Mouse (Mus musculus) liver, embryonic 14.5 days (tissue): ENCODE measurements around the gene Nsrp1. TPM values are rescaled to one million over a fixed set of nuclear protein-coding genes. Genes with fewer than 3 reads are reported as not detected.
"Not testable (repeated sequence)": the region's sequence is repeated elsewhere in the genome, so short reads cannot be mapped to it uniquely, and the experiment has no call there.

Experiments
- ATAC-seq: fragments of 200-750 bp; cut with Nextera tagmentation; 2 replicates; pipeline ENCODE4 v1.8.0; 2017; ENCODE audit warnings: moderate number of reproducible peaks, mild to moderate bottlenecking, moderate library complexity; ENCODE audit not compliant: insufficient read depth
- DNase-seq, 3 experiments: peaks; one replicate each; pipeline ENCODE4 v3.0.0-alpha.2; 2012 to 2013; ENCODE audit warnings: low read depth in 3 of 3, low spot score in 3 of 3
- H3K27ac ChIP-seq: fragments of 300-500 bp; sonication (generic); 2 replicates; pipeline ENCODE4 v1.5.1; 2014; ENCODE audit warnings: moderate library complexity, mild to moderate bottlenecking, control low read depth, inconsistent platforms
- H3K27me3 ChIP-seq: fragments of 300-500 bp; sonication (generic); 2 replicates; pipeline ENCODE4 v1.6.1; 2014; ENCODE audit warnings: mild to moderate bottlenecking, low read length, moderate library complexity; ENCODE audit not compliant: control insufficient read depth, insufficient read depth
- H3K36me3 ChIP-seq: fragments of 300-500 bp; sonication (generic); replicated peaks from 2 replicates; pipeline ENCODE4 v1.6.1; 2014; ENCODE audit warnings: low read depth; ENCODE audit not compliant: control insufficient read depth, insufficient read depth
- H3K4me1 ChIP-seq, 2 experiments: fragments of 200-500 bp in 1 of 2; fragments of 300-500 bp in 1 of 2; sonication (generic) in 1 of 2; replicated peaks; 2 replicates each; pipeline ENCODE4 v1.6.1; 2012 to 2014; ENCODE audit warnings: antibody characterized with exemption in 1 of 2, inconsistent platforms in 1 of 2, low read length in 1 of 2; ENCODE audit not compliant: control insufficient read depth in 2 of 2, insufficient read depth in 2 of 2
- H3K4me2 ChIP-seq: fragments of 300-500 bp; sonication (generic); 2 replicates; pipeline ENCODE4 v1.6.1; 2014; ENCODE audit warnings: low read depth, mild to moderate bottlenecking, control low read depth, moderate library complexity
- H3K4me3 ChIP-seq, 2 experiments: fragments of 200-500 bp in 1 of 2; fragments of 300-500 bp in 1 of 2; sonication (generic) in 1 of 2; 2 replicates each; pipeline ENCODE4 v1.5.1; 2012 to 2014; ENCODE audit warnings: low read depth in 2 of 2, low read length in 2 of 2, mild to moderate bottlenecking in 2 of 2, control low read depth in 1 of 2, inconsistent platforms in 1 of 2, moderate library complexity in 1 of 2; ENCODE audit not compliant: insufficient read depth in 1 of 2
- H3K9ac ChIP-seq: fragments of 300-500 bp; sonication (generic); replicated peaks from 2 replicates; pipeline ENCODE4 v1.6.1; 2014; ENCODE audit warnings: mild to moderate bottlenecking, control low read depth, moderate library complexity
- H3K9me3 ChIP-seq: fragments of 300-500 bp; sonication (generic); 2 replicates; pipeline ENCODE4 v1.6.1; 2016; ENCODE audit warnings: low read length, mixed read lengths; ENCODE audit not compliant: control insufficient read depth
- CTCF ChIP-seq: IDR thresholded peaks from 2 replicates; pipeline ENCODE4 v1.5.1; 2016; ENCODE audit warnings: antibody characterized with exemption, low read depth, control low read depth
- EP300 ChIP-seq: IDR thresholded peaks from 2 replicates; pipeline ENCODE4 v1.6.1; 2016; ENCODE audit warnings: antibody characterized with exemption, low read depth
- WGBS: fragments of 180-500 bp; shearing (Covaris S2); extraction: QIAGEN DNeasy Blood & Tissue Kit; methylation state at CpG from one replicate; pipeline ENCODE4 v1.1.7; 2014; ENCODE audit not compliant: insufficient replicate concordance; 5-methylcytosine and 5-hydroxymethylcytosine counted together
- polyA plus RNA-seq, 2 experiments: library from polyadenylated mRNA; depleted of rRNA in 1 of 2; stranded (reverse) in 1 of 2; unstranded in 1 of 2; fragments of >200 nt; fragmentation: Nextera tagmentation in 1 of 2; extraction: Ambion mirVana in 1 of 2; gene quantifications; 2 replicates each; pipeline versions ENCODE4 v1.2.1 to v1.2.3; 2012 to 2014

Gene Nsrp1
- polyA plus RNA-seq (2012; rRNA removed) (1.8 and 3.8 TPM in 2 replicates), polyA plus RNA-seq (2014; fragmentation: Nextera tagmentation; extraction: Ambion mirVana) (22.9 and 23.5 TPM in 2 replicates)

GRCm38 (mm10) chr11:77078273-77079134 is at the start of gene Nsrp1:
Nsrp1 (minus strand) TSS chr11:77078435.
- Histone ChIP-seq H3K9ac (peak within 1 kb of the TSS; percentile 84), H3K27ac (peak within 1 kb of the TSS; percentile 66), H3K4me3 (peak within 1 kb of the TSS; percentile 82 to 95), H3K36me3 (peaks cover 15% of the 10 kb centered on the region), H3K9me3 (no peaks in the 10 kb centered on the region), H3K27me3 (no peaks in the 10 kb centered on the region; the same call in 1 of the 2 replicates), H3K4me1 (peaks cover 4 to 5% of the 10 kb centered on the region in 2 experiments; a peak in 3 of 4 replicates), H3K4me2 (peak within 1 kb of the TSS; percentile 89)
- no peak for TF ChIP-seq EP300
- no peak for TF ChIP-seq CTCF
- DNase-seq, result peak; percentile 83 to 86 (median 85)
- ATAC-seq, result peak; percentile 98
- WGBS, result 4% methylated on average over 48 of the region's 48 CpGs

DNA sequence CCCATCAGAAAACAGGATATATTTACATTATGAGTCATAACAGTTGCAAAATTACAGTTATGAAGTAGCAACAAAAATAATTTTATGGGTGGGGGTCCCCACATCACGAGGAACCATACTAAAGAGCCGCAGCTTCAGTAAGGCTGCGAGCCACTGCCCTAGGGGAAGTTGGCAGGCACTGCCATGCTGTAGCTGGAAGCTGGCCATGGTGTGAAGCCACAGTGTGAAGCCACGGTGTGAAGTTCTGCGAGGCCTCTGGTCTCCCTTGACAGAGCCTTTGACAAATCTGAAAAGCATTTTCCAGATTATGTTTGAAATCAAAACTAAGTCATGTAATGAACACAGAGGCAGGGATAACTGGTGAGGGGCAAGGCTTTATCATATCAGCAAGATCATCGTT is 32.9 kb upstream of the Nsrp1 start:
- no peaks in the 10 kb centered on the region for H3K27me3 ChIP-seq
- no peak overlapping the region for H3K27ac ChIP-seq
- TF ChIP-seq EP300 (no peak), CTCF (no peak)
- no peaks in the 10 kb centered on the region for H3K9me3 ChIP-seq
- H3K4me1 ChIP-seq, result no peaks in the 10 kb centered on the region
- no peak for ATAC-seq
- no peak for DNase-seq
- H3K36me3 ChIP-seq, result no peaks in the 10 kb centered on the region
- H3K4me3 ChIP-seq, result no peak overlapping the region
- no peak overlapping the region for H3K9ac ChIP-seq
- 67% methylated on average over 6 of the region's 6 CpGs for WGBS
- no peak overlapping the region for H3K4me2 ChIP-seq

GRCm38 (mm10) chr11:77108442-77108841 is 30.2 kb upstream of the Nsrp1 start:
- Histone ChIP-seq H3K27ac (no peak overlapping the region), H3K4me2 (no peak overlapping the region), H3K9ac (no peak overlapping the region), H3K36me3 (no peaks in the 10 kb centered on the region), H3K27me3 (no peaks in the 10 kb centered on the region), H3K9me3 (no peaks in the 10 kb centered on the region), H3K4me3 (no peak overlapping the region), H3K4me1 (no peaks in the 10 kb centered on the region)
- ATAC-seq, result no peak
- DNase-seq, result no peak
- TF ChIP-seq CTCF, result no peak
- no peak for TF ChIP-seq EP300
- 65% methylated on average over 6 of the region's 6 CpGs for WGBS

DNA sequence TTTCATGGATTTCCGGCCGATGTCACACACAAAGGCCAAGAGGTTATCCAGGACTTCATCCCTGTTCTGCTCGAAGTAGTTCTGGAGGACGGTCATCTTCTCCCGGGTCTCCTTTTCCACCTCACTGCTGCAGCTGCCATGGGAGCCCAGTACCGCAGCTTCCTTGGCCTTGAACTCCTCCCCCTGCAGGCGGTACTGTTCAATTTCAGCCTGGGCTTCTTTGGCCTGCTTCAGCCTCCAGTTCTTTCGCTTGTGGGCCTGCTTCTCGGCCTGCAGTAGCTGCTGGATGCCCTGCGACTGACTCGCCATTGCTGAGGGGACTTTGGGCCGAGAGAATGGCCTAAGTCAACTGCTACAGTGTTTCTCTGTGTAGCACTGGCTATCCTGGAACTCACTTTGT is 29.6 kb upstream of the Nsrp1 start:
- not testable (repeated sequence) for H3K4me1 ChIP-seq, H3K4me2 ChIP-seq, H3K36me3 ChIP-seq, H3K4me3 ChIP-seq, H3K27me3 ChIP-seq, ATAC-seq, H3K27ac ChIP-seq, H3K9ac ChIP-seq, DNase-seq, H3K9me3 ChIP-seq
- TF ChIP-seq CTCF, result peak; percentile 36
- WGBS, result 62% methylated on average over 12 of the region's 12 CpGs

GRCm38 (mm10) chr11:77106961-77107360 is 28.7 kb upstream of the Nsrp1 start:
- Histone ChIP-seq H3K27ac (no peak overlapping the region), H3K27me3 (no peaks in the 10 kb centered on the region), H3K4me2 (no peak overlapping the region), H3K36me3 (no peaks in the 10 kb centered on the region), H3K4me3 (no peak overlapping the region), H3K4me1 (no peaks in the 10 kb centered on the region), H3K9ac (no peak overlapping the region), H3K9me3 (no peaks in the 10 kb centered on the region)
- ATAC-seq (no peak), DNase-seq (no peak)
- no peak for TF ChIP-seq CTCF
- TF ChIP-seq EP300, result no peak
- WGBS, result 71% methylated on average over 6 of the region's 6 CpGs
